Mouse (Mus musculus) kidney, adult 8-10 months (tissue): ENCODE measurements around the gene Mbnl2.

Source experiments
- DNase-seq, 2 experiments: peaks; one replicate each; pipeline ENCODE4 v3.0.0; 2022

The Mbnl2 gene

GRCm38 (mm10) chr14:120362409-120362992 is 87.0 kb downstream of the Mbnl2 start:
- DNase-seq, result no peak

GRCm38 (mm10) chr14:120363090-120363818 is 87.8 kb downstream of the Mbnl2 start:
- DNase-seq, result no peak

GRCm38 (mm10) chr14:120365088-120365487 is 89.6 kb downstream of the Mbnl2 start:
- DNase-seq, result no peak

GRCm38 (mm10) chr14:120366962-120367361 is 91.5 kb downstream of the Mbnl2 start:
- peak in 1 of 2 experiments; percentile 55 for DNase-seq

GRCm38 (mm10) chr14:120367589-120367988 is 92.1 kb downstream of the Mbnl2 start:
- DNase-seq, result no peak

GRCm38 (mm10) chr14:120368456-120368855 is 93.0 kb downstream of the Mbnl2 start:
- DNase-seq, result no peak

GRCm38 (mm10) chr14:120368914-120369391 is 93.5 kb downstream of the Mbnl2 start:
- peak in 1 of 2 experiments; percentile 53 for DNase-seq

- no peak for DNase-seq
Observed at GRCm38 (mm10) chr14:120370044-120370443, 94.6 kb downstream of the Mbnl2 start.

- no peak for DNase-seq
Observed at GRCm38 (mm10) chr14:120370631-120371030, 95.2 kb downstream of the Mbnl2 start.

GRCm38 (mm10) chr14:120371174-120371573 is 95.7 kb downstream of the Mbnl2 start:
- no peak for DNase-seq

GRCm38 (mm10) chr14:120373026-120374024 is 97.9 kb downstream of the Mbnl2 start:
- no peak for DNase-seq

GRCm38 (mm10) chr14:120374786-120375185 is 99.3 kb downstream of the Mbnl2 start:
- no peak for DNase-seq

- DNase-seq, result no peak
Observed at GRCm38 (mm10) chr14:120377192-120377591, 101.7 kb downstream of the Mbnl2 start.

- no peak for DNase-seq
Observed at GRCm38 (mm10) chr14:120378002-120378401, 102.5 kb downstream of the Mbnl2 start.

- peak in 1 of 2 experiments; percentile 39 for DNase-seq
Observed at GRCm38 (mm10) chr14:120379716-120380115, 104.2 kb downstream of the Mbnl2 start.

- no peak for DNase-seq
Observed at GRCm38 (mm10) chr14:120381378-120382134, 106.1 kb downstream of the Mbnl2 start.

- no peak for DNase-seq
Observed at GRCm38 (mm10) chr14:120382179-120382578, 106.7 kb downstream of the Mbnl2 start.

- no peak for DNase-seq
Observed at GRCm38 (mm10) chr14:120383186-120383851, 107.8 kb downstream of the Mbnl2 start.

- DNase-seq, result no peak
Observed at GRCm38 (mm10) chr14:120384615-120385014, 109.1 kb downstream of the Mbnl2 start.

- no peak for DNase-seq
Observed at GRCm38 (mm10) chr14:120387293-120387692, 111.8 kb downstream of the Mbnl2 start.

GRCm38 (mm10) chr14:120388818-120389691 is 113.6 kb downstream of the Mbnl2 start:
- DNase-seq, result peak in 1 of 2 experiments; percentile 33
